Mouse (Mus musculus): Measurements from ENCODE around the gene Acads. TPM values are rescaled to one million over a fixed set of nuclear protein-coding genes. Genes with fewer than 3 reads are reported as not detected.
"Not testable (repeated sequence)": the region's sequence is repeated elsewhere in the genome, so short reads cannot be mapped to it uniquely, and the experiment has no call there.

The Acads gene
- polyA plus RNA-seq, 1 experiment from 2014 or later, result 30.1 TPM

DNA sequence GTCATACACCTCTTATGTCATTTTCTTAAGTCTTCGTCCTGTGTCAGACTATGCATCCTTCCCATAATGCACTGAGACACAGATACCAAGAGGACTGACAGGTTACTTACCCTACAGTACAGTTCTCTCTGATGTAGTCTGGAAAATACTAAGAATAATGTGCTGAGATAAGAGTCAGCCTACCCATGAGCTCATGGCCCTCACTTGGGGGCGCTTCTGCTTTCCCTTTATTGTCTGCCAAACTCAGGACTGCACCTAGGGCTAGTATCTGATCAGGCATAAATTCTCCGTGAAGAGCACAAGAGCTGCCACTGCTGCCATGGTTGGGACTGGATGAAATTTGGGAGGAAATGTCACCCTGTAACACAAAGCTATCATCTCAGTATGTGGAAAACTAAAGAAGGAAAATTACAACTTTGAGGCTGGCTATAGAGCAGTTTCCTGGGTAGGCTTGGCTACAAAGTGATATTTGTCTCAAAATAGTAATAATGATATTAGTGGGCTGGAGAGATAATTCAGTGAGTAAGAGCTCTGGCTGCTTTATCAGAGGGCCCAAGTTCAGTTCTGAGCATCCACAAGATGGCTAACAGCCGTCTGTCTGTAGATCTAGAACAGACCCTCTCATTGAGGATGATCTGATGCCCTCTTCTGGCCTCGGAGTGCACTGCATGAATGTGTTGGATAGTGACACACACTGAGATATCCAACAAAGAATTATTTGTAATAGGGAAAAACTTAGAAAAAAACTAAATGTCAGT is 42.8 kb downstream of the Acads start:
- Histone ChIP-seq H3K36me3 (ENCODE audit: control insufficient read depth, insufficient read depth, low read length) (no peaks in the 10 kb centered on the region), H3K27ac (ENCODE audit: low read depth, low read length) (no peak overlapping the region), H3K4me1 (replicated peaks; ENCODE audit: control insufficient read depth, insufficient read depth, low read length) (no peaks in the 10 kb centered on the region), H3K4me2 (ENCODE audit: low read depth, low read length, severe bottlenecking) (no peak overlapping the region), H3K9ac (ENCODE audit: low read length) (no peak overlapping the region), H3K9me3 (ENCODE audit: control insufficient read depth, low read length) (no peaks in the 10 kb centered on the region), H3K27me3 (ENCODE audit: control insufficient read depth, insufficient read depth, low read length) (no peaks in the 10 kb centered on the region), H3K4me3 (ENCODE audit: low read depth, low read length) (no peak overlapping the region)
- no peak for ATAC-seq (replicated peaks; ENCODE audit: low FRiP score)
- 58% methylated on average over 5 of the region's 5 CpGs for WGBS
- DNase-seq (ENCODE audit: low spot score), result peak; percentile 65

- Histone ChIP-seq H3K27ac (ENCODE audit: low read depth, low read length) (no peak overlapping the region), H3K4me1 (replicated peaks; ENCODE audit: control insufficient read depth, insufficient read depth, low read length) (no peaks in the 10 kb centered on the region), H3K4me2 (ENCODE audit: low read depth, low read length, severe bottlenecking) (no peak overlapping the region), H3K4me3 (ENCODE audit: low read depth, low read length) (no peak overlapping the region), H3K9me3 (ENCODE audit: control insufficient read depth, low read length) (no peaks in the 10 kb centered on the region), H3K9ac (ENCODE audit: low read length) (no peak overlapping the region), H3K36me3 (ENCODE audit: control insufficient read depth, insufficient read depth, low read length) (no peaks in the 10 kb centered on the region), H3K27me3 (ENCODE audit: control insufficient read depth, insufficient read depth, low read length) (no peaks in the 10 kb centered on the region)
- DNase-seq (ENCODE audit: low spot score), result no peak
- 81% methylated on average over 4 of the region's 4 CpGs for WGBS
- no peak for ATAC-seq (replicated peaks; ENCODE audit: low FRiP score)
Measured at GRCm38 (mm10) chr5:115074749-115075148, 44.4 kb downstream of the Acads start.

GRCm38 (mm10) chr5:115073306-115073705 is 45.8 kb downstream of the Acads start:
- WGBS, result 93% methylated on average over 8 of the region's 8 CpGs
- not testable (repeated sequence) for H3K27me3 ChIP-seq (ENCODE audit: control insufficient read depth, insufficient read depth, low read length); H3K4me3 ChIP-seq (ENCODE audit: low read depth, low read length); H3K27ac ChIP-seq (ENCODE audit: low read depth, low read length); H3K9ac ChIP-seq (ENCODE audit: low read length); H3K9me3 ChIP-seq (ENCODE audit: control insufficient read depth, low read length); H3K4me2 ChIP-seq (ENCODE audit: low read depth, low read length, severe bottlenecking); H3K36me3 ChIP-seq (ENCODE audit: control insufficient read depth, insufficient read depth, low read length); DNase-seq (ENCODE audit: low spot score); H3K4me1 ChIP-seq (replicated peaks; ENCODE audit: control insufficient read depth, insufficient read depth, low read length); ATAC-seq (replicated peaks; ENCODE audit: low FRiP score)

DNA sequence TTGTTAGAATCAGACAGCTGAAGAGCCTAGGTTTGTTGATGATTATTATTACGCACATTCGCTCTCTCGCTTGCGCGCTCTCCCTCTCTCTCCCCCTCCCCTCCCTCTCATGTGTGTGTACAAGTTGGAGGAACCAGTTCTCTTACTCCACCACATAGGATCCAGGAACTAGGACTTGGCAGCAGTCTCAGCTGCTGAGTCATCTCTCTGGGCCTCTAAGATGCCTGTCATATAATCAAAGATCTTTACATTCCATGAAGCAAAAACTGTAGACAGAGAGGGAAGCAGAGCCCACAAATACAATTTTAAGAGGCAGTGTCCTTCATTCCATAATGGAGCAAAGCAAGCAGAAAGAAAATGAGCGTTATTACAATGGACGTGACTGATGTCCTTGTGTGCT is 47.0 kb downstream of the Acads start:
- Histone ChIP-seq H3K4me2 (ENCODE audit: low read depth, low read length, severe bottlenecking) (no peak overlapping the region), H3K9ac (ENCODE audit: low read length) (no peak overlapping the region), H3K4me1 (replicated peaks; ENCODE audit: control insufficient read depth, insufficient read depth, low read length) (no peaks in the 10 kb centered on the region), H3K4me3 (ENCODE audit: low read depth, low read length) (no peak overlapping the region), H3K27ac (ENCODE audit: low read depth, low read length) (no peak overlapping the region), H3K9me3 (ENCODE audit: control insufficient read depth, low read length) (no peaks in the 10 kb centered on the region), H3K36me3 (ENCODE audit: control insufficient read depth, insufficient read depth, low read length) (no peaks in the 10 kb centered on the region), H3K27me3 (ENCODE audit: control insufficient read depth, insufficient read depth, low read length) (no peaks in the 10 kb centered on the region)
- WGBS, result over 99% methylated on average over 7 of the region's 7 CpGs
- ATAC-seq (replicated peaks; ENCODE audit: low FRiP score), result no peak
- DNase-seq (ENCODE audit: low spot score), result no peak

- Histone ChIP-seq H3K27ac (ENCODE audit: low read depth, low read length) (no peak overlapping the region), H3K9me3 (ENCODE audit: control insufficient read depth, low read length) (no peaks in the 10 kb centered on the region), H3K27me3 (ENCODE audit: control insufficient read depth, insufficient read depth, low read length) (no peaks in the 10 kb centered on the region), H3K9ac (ENCODE audit: low read length) (no peak overlapping the region), H3K4me1 (replicated peaks; ENCODE audit: control insufficient read depth, insufficient read depth, low read length) (no peaks in the 10 kb centered on the region), H3K36me3 (ENCODE audit: control insufficient read depth, insufficient read depth, low read length) (no peaks in the 10 kb centered on the region), H3K4me3 (ENCODE audit: low read depth, low read length) (no peak overlapping the region), H3K4me2 (ENCODE audit: low read depth, low read length, severe bottlenecking) (no peak overlapping the region)
- WGBS, result 93% methylated on average over 11 of the region's 11 CpGs
- DNase-seq (ENCODE audit: low spot score) (no peak), ATAC-seq (replicated peaks; ENCODE audit: low FRiP score) (no peak)
Measured at GRCm38 (mm10) chr5:115071096-115071901, 47.8 kb downstream of the Acads start.

DNA sequence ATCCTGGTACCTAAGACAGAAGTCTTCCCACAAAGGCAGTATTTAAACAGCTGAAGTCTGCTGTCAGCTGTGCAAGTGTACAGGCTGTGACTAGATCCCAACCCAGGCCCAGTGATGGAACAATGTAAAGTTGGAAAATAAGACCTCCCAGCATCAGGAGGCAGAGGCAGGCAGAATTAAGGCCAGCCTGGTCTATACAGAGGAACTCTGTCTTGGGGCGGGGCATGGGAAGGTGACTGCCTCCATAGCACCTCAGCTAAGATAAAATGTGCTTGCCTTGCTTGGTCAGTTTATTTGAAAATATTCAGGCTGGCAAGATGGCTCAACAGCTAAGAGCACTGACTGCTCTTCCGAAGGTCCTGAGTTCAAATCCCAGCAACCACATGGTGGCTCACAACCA is 48.7 kb downstream of the Acads start:
- Histone ChIP-seq H3K36me3 (ENCODE audit: control insufficient read depth, insufficient read depth, low read length) (no peaks in the 10 kb centered on the region), H3K27ac (ENCODE audit: low read depth, low read length) (no peak overlapping the region), H3K4me1 (replicated peaks; ENCODE audit: control insufficient read depth, insufficient read depth, low read length) (no peaks in the 10 kb centered on the region), H3K9me3 (ENCODE audit: control insufficient read depth, low read length) (no peaks in the 10 kb centered on the region), H3K27me3 (ENCODE audit: control insufficient read depth, insufficient read depth, low read length) (no peaks in the 10 kb centered on the region), H3K4me2 (ENCODE audit: low read depth, low read length, severe bottlenecking) (no peak overlapping the region), H3K9ac (ENCODE audit: low read length) (no peak overlapping the region), H3K4me3 (ENCODE audit: low read depth, low read length) (no peak overlapping the region)
- no peak for DNase-seq (ENCODE audit: low spot score)
- ATAC-seq (replicated peaks; ENCODE audit: low FRiP score), result no peak
- WGBS, result 98% methylated on average over 2 of the region's 2 CpGs

- Histone ChIP-seq H3K9me3 (ENCODE audit: control insufficient read depth, low read length) (no peaks in the 10 kb centered on the region), H3K4me1 (replicated peaks; ENCODE audit: control insufficient read depth, insufficient read depth, low read length) (no peaks in the 10 kb centered on the region), H3K27ac (ENCODE audit: low read depth, low read length) (no peak overlapping the region), H3K4me3 (ENCODE audit: low read depth, low read length) (no peak overlapping the region), H3K9ac (ENCODE audit: low read length) (no peak overlapping the region), H3K36me3 (ENCODE audit: control insufficient read depth, insufficient read depth, low read length) (no peaks in the 10 kb centered on the region), H3K27me3 (ENCODE audit: control insufficient read depth, insufficient read depth, low read length) (no peaks in the 10 kb centered on the region), H3K4me2 (ENCODE audit: low read depth, low read length, severe bottlenecking) (no peak overlapping the region)
- 93% methylated on average over 3 of the region's 3 CpGs for WGBS
- ATAC-seq (replicated peaks; ENCODE audit: low FRiP score) (no peak), DNase-seq (ENCODE audit: low spot score) (no peak)
Measured at GRCm38 (mm10) chr5:115069611-115070010, 49.5 kb downstream of the Acads start.

DNA sequence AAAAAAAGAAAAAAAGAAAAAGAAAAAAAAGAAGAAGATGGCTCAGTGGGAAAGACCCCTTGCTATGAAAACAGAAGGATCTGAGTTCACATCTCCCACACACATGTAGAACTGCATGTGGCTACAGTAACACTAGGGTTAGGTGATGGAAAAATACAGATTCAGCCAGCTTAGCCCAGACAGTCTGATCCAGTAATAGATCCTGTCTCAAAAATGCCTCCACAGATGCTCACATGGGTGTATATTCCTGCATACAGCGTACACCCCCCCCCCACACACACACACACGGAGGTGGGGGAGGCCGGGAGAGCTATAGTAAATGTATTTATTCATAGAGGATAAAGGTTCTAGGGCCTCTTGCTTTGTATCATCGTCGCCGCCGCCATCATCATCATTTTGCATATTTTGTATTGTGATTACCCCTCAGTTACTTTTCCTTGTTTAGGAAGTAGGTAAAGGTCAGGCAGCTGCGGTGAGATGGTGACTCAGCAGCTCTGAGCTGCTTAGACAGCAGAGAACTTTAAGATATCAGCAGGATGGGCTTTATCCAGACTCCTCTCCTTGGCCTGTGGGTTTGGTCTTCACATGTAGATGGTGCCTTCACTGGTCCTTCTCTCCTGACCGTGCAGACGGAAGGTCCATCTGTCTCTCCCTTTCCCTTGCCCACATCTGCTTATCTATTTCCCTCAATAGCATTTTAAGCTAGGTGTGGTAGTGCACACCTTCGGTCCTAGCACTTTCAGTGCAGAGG is 50.3 kb downstream of the Acads start:
- 94% methylated on average over 11 of the region's 11 CpGs for WGBS
- H3K36me3 ChIP-seq (ENCODE audit: control insufficient read depth, insufficient read depth, low read length), result no peaks in the 10 kb centered on the region
- no peak for DNase-seq (ENCODE audit: low spot score)

More for the DNA sequence above, 50.3 kb downstream of the Acads start:
- ATAC-seq (replicated peaks; ENCODE audit: low FRiP score), result no peak
- Histone ChIP-seq H3K27me3 (ENCODE audit: control insufficient read depth, insufficient read depth, low read length) (no peaks in the 10 kb centered on the region), H3K27ac (ENCODE audit: low read depth, low read length) (no peak overlapping the region), H3K9me3 (ENCODE audit: control insufficient read depth, low read length) (no peaks in the 10 kb centered on the region), H3K4me2 (ENCODE audit: low read depth, low read length, severe bottlenecking) (no peak overlapping the region), H3K4me3 (ENCODE audit: low read depth, low read length) (no peak overlapping the region), H3K9ac (ENCODE audit: low read length) (no peak overlapping the region), H3K4me1 (replicated peaks; ENCODE audit: control insufficient read depth, insufficient read depth, low read length) (no peaks in the 10 kb centered on the region)

Data from forebrain, embryonic 11.5 days (tissue).